Mouse (Mus musculus): ENCODE measurements around the gene 1700122O11Rik. TPM values are rescaled to one million over a fixed set of nuclear protein-coding genes. Genes with fewer than 3 reads are reported as not detected.

Gene 1700122O11Rik
- polyA plus RNA-seq (2017; shearing (Covaris generic)), result not detected

DNA sequence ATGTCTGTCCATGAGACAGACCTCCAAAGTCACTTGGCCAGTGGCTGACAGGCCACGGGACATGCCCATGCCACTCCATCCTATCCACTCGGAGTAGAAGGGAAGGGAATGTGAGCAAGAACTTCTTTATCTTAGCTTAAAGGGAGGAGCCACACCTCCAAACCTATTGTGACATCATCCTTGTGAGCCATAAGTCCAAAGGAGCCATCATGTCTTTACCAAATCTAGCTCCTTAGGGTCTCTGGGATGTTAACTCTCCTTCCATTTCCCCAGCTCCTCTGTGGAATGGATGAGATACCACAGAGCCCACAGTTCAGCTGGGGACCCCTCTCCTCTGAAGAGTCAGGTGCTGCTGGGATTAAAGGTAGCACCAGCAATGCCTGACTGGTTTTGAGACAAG is at the start of gene 1700122O11Rik:
1700122O11Rik (minus strand) TSS at position 101 of the 400 bp plus-strand sequence.

Other genes with a start within 250 kb of the 1700122O11Rik start
- gene Mdfi, start 203.6 kb downstream of the 1700122O11Rik start, polyA plus RNA-seq (2017; shearing (Covaris generic)), result under 1 TPM in 1 of 2 experiments, not detected in 1; 0.55 TPM
- gene Foxp4, start 113.6 kb downstream of the 1700122O11Rik start, polyA plus RNA-seq (2017; shearing (Covaris generic)), result 10 to 100 TPM; 18.6 to 36.5 TPM
- gene 1700067P10Rik, start 51.0 kb upstream of the 1700122O11Rik start, polyA plus RNA-seq (2017; shearing (Covaris generic)), result 1 to 10 TPM in 1 of 2 experiments, not detected in 1; 1.7 TPM
- under 1 TPM; 0.23 to 0.32 TPM for gene 9830107B12Rik, start 108.0 kb upstream of the 1700122O11Rik start, polyA plus RNA-seq (2017; shearing (Covaris generic))
- 1 to 10 TPM in 1 of 2 experiments, under 1 TPM in 1; 0.74 to 2.2 TPM for gene A530064D06Rik, start 129.0 kb upstream of the 1700122O11Rik start, polyA plus RNA-seq (2017; shearing (Covaris generic))
- under 1 TPM; 0.07 to 0.64 TPM for gene Trem1, start 194.5 kb upstream of the 1700122O11Rik start, polyA plus RNA-seq (2017; shearing (Covaris generic))
- gene Trem3, start 209.5 kb upstream of the 1700122O11Rik start, polyA plus RNA-seq (2017; shearing (Covaris generic)), result not detected
- gene Treml4, start 226.0 kb upstream of the 1700122O11Rik start, polyA plus RNA-seq (2017; shearing (Covaris generic)), result 1 to 10 TPM in 1 of 2 experiments, under 1 TPM in 1; 0.43 to 6.5 TPM